Mouse (Mus musculus): ENCODE results near the gene Bmpr1b.

GRCm38 (mm10) chr3:141940207-141940606 is 229.0 kb downstream of the Bmpr1b start:
- no peak for TF ChIP-seq CTCF (IDR thresholded peaks at IDR 0.05)
- TF ChIP-seq EP300 (IDR thresholded peaks at IDR 0.05): no peak

Data from lung, postnatal 0 days (tissue).